Mouse (Mus musculus): ENCODE measurements around the gene Serpinb11.

Gene Serpinb11

GRCm38 (mm10) chr1:107360898-107361297 is at the start of gene Serpinb11:
Serpinb11 (plus strand) TSS chr1:107361198.
- DNase-seq (ENCODE audit: low spot score in 2 of 2) = no peak

- DNase-seq (ENCODE audit: low spot score in 2 of 2) = no peak
Measured at GRCm38 (mm10) chr1:107345979-107346378, 15.0 kb upstream of the Serpinb11 start.

- DNase-seq (ENCODE audit: low spot score in 2 of 2) = no peak
Measured at GRCm38 (mm10) chr1:107346788-107347187, 14.2 kb upstream of the Serpinb11 start.

- no peak for DNase-seq (ENCODE audit: low spot score in 2 of 2)
Measured at GRCm38 (mm10) chr1:107350392-107350791, 10.6 kb upstream of the Serpinb11 start.

- no peak for DNase-seq (ENCODE audit: low spot score in 2 of 2)
Measured at GRCm38 (mm10) chr1:107351115-107351514, 9.9 kb upstream of the Serpinb11 start.

- no peak for DNase-seq (ENCODE audit: low spot score in 2 of 2)
Measured at GRCm38 (mm10) chr1:107353046-107353445, 8.0 kb upstream of the Serpinb11 start.

- DNase-seq (ENCODE audit: low spot score in 2 of 2) = no peak
Measured at GRCm38 (mm10) chr1:107365973-107366372, 5.0 kb downstream of the Serpinb11 start.

- no peak for DNase-seq (ENCODE audit: low spot score in 2 of 2)
Measured at GRCm38 (mm10) chr1:107368944-107369343, 7.9 kb downstream of the Serpinb11 start.

GRCm38 (mm10) chr1:107376952-107377351 is 16.0 kb downstream of the Serpinb11 start:
- DNase-seq (ENCODE audit: low spot score in 2 of 2) = no peak

GRCm38 (mm10) chr1:107378368-107378767 is 17.4 kb downstream of the Serpinb11 start:
- no peak for DNase-seq (ENCODE audit: low spot score in 2 of 2)

- no peak for DNase-seq (ENCODE audit: low spot score in 2 of 2)
Measured at GRCm38 (mm10) chr1:107381491-107381890, 20.5 kb downstream of the Serpinb11 start.

GRCm38 (mm10) chr1:107382404-107382803 is 21.4 kb downstream of the Serpinb11 start:
- DNase-seq (ENCODE audit: low spot score in 2 of 2) = no peak

- no peak for DNase-seq (ENCODE audit: low spot score in 2 of 2)
Measured at GRCm38 (mm10) chr1:107384532-107384931, 23.5 kb downstream of the Serpinb11 start.

GRCm38 (mm10) chr1:107389753-107390152 is 28.8 kb downstream of the Serpinb11 start:
- DNase-seq (ENCODE audit: low spot score in 2 of 2) = peak in 1 of 2 experiments; percentile 3

- DNase-seq (ENCODE audit: low spot score in 2 of 2) = no peak
Measured at GRCm38 (mm10) chr1:107397481-107397880, 36.5 kb downstream of the Serpinb11 start.

GRCm38 (mm10) chr1:107399355-107399754 is 38.4 kb downstream of the Serpinb11 start, which contains the start of gene Serpinb7:
Serpinb7 (plus strand) TSS chr1:107399655.
- DNase-seq (ENCODE audit: low spot score in 2 of 2) = no peak

- no peak for DNase-seq (ENCODE audit: low spot score in 2 of 2)
Measured at GRCm38 (mm10) chr1:107402082-107402481, 41.1 kb downstream of the Serpinb11 start.

- no peak for DNase-seq (ENCODE audit: low spot score in 2 of 2)
Measured at GRCm38 (mm10) chr1:107414650-107415049, 53.7 kb downstream of the Serpinb11 start.

GRCm38 (mm10) chr1:107422487-107422886 is 61.5 kb downstream of the Serpinb11 start:
- no peak for DNase-seq (ENCODE audit: low spot score in 2 of 2)
